Mouse (Mus musculus) stomach, postnatal 0 days (tissue): ENCODE results near the gene Atp6v0e. TPM values are rescaled to one million over a fixed set of nuclear protein-coding genes. Genes with fewer than 3 reads are reported as not detected.
A peak's percentile ranks its signal among the peaks of the same experiment; 100 is the strongest.

Experiments used
- ATAC-seq: fragments of 200-750 bp; cut with Nextera tagmentation; 2 replicates; pipeline ENCODE4 v1.8.0; 2017; ENCODE audit not compliant: low FRiP score, low TSS enrichment
- DNase-seq: peaks from one replicate; pipeline ENCODE4 v3.0.0-alpha.2; 2016; ENCODE audit warnings: low spot score
- H3K27ac ChIP-seq: fragments of 300-500 bp; sonication (generic); replicated peaks from 2 replicates; pipeline ENCODE4 v1.5.1; 2014; ENCODE audit warnings: mild to moderate bottlenecking, control low read depth
- H3K27me3 ChIP-seq: fragments of 300-500 bp; sonication (generic); 2 replicates; pipeline ENCODE4 v1.6.1; 2014; ENCODE audit warnings: low read length; ENCODE audit not compliant: control insufficient read depth, insufficient read depth
- H3K36me3 ChIP-seq: fragments of 300-500 bp; sonication (generic); 2 replicates; pipeline ENCODE4 v1.6.1; 2014; ENCODE audit warnings: low read length, mixed read lengths; ENCODE audit not compliant: control insufficient read depth, insufficient read depth
- H3K4me1 ChIP-seq: fragments of 300-500 bp; sonication (generic); replicated peaks from 2 replicates; pipeline ENCODE4 v1.6.1; 2014; ENCODE audit warnings: antibody characterized with exemption; ENCODE audit not compliant: control insufficient read depth, insufficient read depth
- H3K4me2 ChIP-seq: fragments of 300-500 bp; sonication (generic); replicated peaks from 2 replicates; pipeline ENCODE4 v1.6.1; 2014; ENCODE audit warnings: low read depth, mild to moderate bottlenecking, control low read depth, moderate library complexity
- H3K4me3 ChIP-seq: fragments of 300-500 bp; sonication (generic); 2 replicates; pipeline ENCODE4 v1.5.1; 2014; ENCODE audit warnings: low read depth, low read length, control low read depth
- H3K9ac ChIP-seq: fragments of 300-500 bp; sonication (generic); 2 replicates; pipeline ENCODE4 v1.6.1; 2014; ENCODE audit warnings: mild to moderate bottlenecking, low read length, control low read depth, mixed read lengths
- H3K9me3 ChIP-seq: fragments of 300-500 bp; sonication (generic); 2 replicates; pipeline ENCODE4 v1.6.1; 2016; ENCODE audit warnings: low read length; ENCODE audit not compliant: control insufficient read depth
- CTCF ChIP-seq: IDR thresholded peaks from 2 replicates; pipeline ENCODE4 v1.5.1; 2016; ENCODE audit warnings: antibody characterized with exemption, low read depth, mild to moderate bottlenecking, moderate library complexity
- EP300 ChIP-seq: optimal IDR thresholded peaks from 2 replicates; pipeline ENCODE3; 2016; ENCODE audit warnings: antibody characterized with exemption
- WGBS: fragments of 180-500 bp; shearing (Covaris S2); extraction: QIAGEN DNeasy Blood & Tissue Kit; methylation state at CpG from one replicate; pipeline ENCODE4 v1.1.7; 2014; 5-methylcytosine and 5-hydroxymethylcytosine counted together
- polyA plus RNA-seq: library from polyadenylated mRNA; unstranded; fragments of >200 nt; fragmentation: Nextera tagmentation; extraction: Ambion mirVana; gene quantifications from 2 replicates; pipeline ENCODE4 v1.2.1, GENCODE M21; 2015

Gene Atp6v0e
- polyA plus RNA-seq, 1 experiment from 2014 or later: 334 TPM

DNA sequence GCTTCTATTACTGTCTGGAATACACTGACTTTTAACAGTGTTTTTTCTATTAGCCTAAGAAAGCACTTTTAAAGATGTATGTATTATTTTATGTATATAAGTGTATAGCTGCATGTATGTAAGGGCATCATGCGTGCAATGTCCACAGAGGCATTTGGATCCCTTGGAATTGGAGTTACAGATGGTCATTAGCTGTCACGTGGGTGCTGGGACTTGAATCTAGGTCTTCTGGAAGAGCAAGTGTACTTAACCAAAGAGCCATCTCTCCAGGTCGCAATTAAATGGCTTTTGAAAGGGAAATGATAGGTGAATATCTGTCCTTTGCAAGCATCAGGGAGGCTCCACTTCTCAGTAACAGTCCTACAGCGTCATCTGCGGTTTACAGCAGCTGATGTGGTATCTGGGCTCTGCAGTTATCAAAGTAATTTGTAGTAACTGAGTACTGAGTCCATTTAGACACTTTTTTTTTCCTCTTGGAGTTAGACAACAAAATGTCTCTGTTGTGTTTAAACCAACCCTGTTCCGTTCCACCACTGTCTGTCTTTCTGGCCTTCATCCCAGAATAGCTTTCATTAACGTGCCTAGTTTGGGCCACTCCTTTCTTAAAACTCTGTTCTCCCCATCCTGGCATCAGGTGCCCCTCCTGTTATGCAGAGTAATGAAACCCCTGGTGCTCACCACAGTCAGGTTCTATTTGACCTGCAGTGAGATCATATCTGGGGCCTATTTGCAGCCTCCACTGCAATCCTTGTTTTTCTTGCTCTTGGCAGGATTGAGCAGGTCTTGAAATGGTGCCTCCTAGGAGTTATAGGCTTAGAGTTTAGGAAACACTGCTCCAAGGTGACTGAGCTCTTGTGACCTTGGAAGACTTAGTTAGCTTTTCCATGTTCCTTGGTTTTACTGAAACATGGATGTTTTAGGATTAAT lies 14.9 kb downstream of the Atp6v0e start:
- peak overlapping the region; percentile 24; the same call in 1 of the 2 replicates for H3K27ac ChIP-seq

GRCm38 (mm10) chr17:26681276-26681675 lies 18.2 kb downstream of the Atp6v0e start:
- Histone ChIP-seq H3K4me1 (0 out of 2 replicates have a peak, but pooled peaks cover 2% of the 10 kb centered on the region), H3K27ac (no peak overlapping the region), H3K27me3 (no peaks in the 10 kb centered on the region), H3K9me3 (no peaks in the 10 kb centered on the region), H3K9ac (no peak overlapping the region), H3K4me3 (no peak overlapping the region), H3K36me3 (peaks cover 2% of the 10 kb centered on the region; the same call in 1 of the 2 replicates), H3K4me2 (no peak overlapping the region)
- DNase-seq: no peak
- TF ChIP-seq CTCF (peak; percentile 26; the same call in 1 of the 2 replicates), EP300 (no peak)
- no peak for ATAC-seq
- WGBS: 89% methylated on average over 6 of the region's 6 CpGs

More for the DNA sequence above, 14.9 kb downstream of the Atp6v0e start:
- Histone ChIP-seq H3K4me3 (no peak overlapping the region), H3K36me3 (no peaks in the 10 kb centered on the region; the same call in 1 of the 2 replicates), H3K4me1 (0 out of 2 replicates have a peak, but pooled peaks cover 2% of the 10 kb centered on the region), H3K9me3 (no peaks in the 10 kb centered on the region), H3K9ac (peak overlapping the region; percentile 23; the same call in 1 of the 2 replicates), H3K4me2 (peak overlapping the region; percentile 29), H3K27me3 (no peaks in the 10 kb centered on the region)
- no peak for TF ChIP-seq CTCF
- TF ChIP-seq EP300: no peak
- ATAC-seq (no peak), DNase-seq (no peak)
- WGBS: 62% methylated on average over 7 of the region's 7 CpGs

DNA sequence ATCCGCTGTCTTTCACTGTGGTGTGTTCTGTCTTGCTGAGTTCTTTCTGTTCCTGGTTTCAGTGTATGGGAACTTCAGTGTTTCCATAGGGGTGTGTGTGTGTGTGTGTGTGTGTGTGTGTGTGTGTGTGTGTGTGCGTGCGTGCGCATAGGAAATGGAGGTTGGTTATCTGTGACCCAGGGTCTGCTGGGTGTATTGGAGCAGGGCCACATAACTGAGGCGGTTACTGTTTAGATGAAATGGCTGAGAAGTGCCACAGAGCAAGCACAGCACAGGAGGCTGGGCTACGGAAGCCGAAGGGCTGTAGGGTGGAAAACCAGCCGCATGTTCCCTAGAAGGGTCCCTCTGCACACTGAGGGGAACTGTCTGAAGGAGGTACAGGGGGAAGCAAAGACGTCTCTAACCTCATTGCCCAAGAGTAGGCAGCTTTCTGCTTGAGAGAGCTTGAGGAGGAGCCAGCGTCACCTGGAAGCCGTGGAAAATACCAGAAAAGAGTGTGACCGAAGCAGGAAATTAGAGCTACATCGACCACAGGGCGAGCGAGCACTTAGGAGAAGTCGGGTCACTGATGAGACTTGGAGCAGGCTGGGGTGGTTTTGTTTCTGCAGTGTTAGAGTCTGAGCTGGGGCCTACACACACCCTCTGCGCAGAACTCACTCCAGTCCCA lies 23.4 kb downstream of the Atp6v0e start:
- WGBS: 83% methylated on average over 17 of the region's 17 CpGs
- DNase-seq: no peak
- no peak for ATAC-seq
- Histone ChIP-seq H3K9me3 (no peaks in the 10 kb centered on the region), H3K9ac (no peak overlapping the region), H3K4me3 (no peak overlapping the region), H3K4me1 (no peaks in the 10 kb centered on the region), H3K27me3 (no peaks in the 10 kb centered on the region), H3K4me2 (no peak overlapping the region), H3K36me3 (0 out of 2 replicates have a peak, but pooled peaks cover 2% of the 10 kb centered on the region), H3K27ac (no peak overlapping the region)
- no peak for TF ChIP-seq EP300
- TF ChIP-seq CTCF: no peak

DNA sequence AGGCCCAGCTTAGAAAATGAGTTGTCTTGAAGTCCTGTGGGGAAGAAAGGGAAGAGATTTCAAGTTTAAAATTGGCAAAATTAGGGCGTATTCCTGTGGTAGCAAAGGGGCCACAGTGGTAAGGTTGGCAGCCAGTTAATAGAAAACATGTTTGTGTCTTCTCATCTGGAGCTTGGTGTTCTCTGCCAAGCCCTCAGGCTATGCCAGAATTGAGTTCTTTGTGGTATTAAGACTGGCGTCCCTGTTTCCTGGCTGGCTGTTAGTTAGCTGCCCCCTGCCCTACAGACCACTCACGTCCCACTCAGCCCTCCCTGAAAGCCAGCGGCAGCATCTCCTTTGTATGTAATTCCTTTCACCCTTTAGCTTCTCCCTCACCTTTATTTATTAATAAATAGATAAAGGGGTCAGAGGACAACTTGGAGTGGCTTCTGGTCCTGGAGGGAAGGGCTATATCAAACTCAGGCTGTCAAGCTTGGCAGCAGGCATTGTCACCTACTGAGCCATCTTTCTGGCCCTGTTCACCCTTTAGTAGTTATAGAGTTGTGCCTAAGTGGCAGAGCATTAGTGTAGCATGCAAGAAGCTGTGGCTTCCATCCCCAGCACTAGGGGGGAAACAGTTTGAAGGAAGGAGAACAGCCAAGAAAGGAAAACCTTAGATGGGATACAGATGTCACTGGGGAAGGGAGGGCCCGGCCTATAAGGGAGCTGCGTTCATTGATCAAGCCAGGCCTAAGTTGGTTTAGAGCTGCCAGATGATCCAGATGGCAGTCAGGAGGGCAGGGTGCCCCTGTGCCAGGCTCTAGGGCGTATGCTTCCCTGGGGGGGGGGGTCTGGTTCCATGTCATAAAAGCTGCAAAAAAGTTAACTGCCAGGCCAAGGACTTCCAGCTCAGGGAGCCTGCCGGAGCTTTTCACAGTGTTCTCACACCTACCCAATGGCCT lies 26.0 kb downstream of the Atp6v0e start:
- no peak overlapping the region for H3K4me2 ChIP-seq
- no peaks in the 10 kb centered on the region for H3K27me3 ChIP-seq
- TF ChIP-seq CTCF (no peak), EP300 (no peak)
- H3K9ac ChIP-seq: no peak overlapping the region
- 65% methylated on average over 8 of the region's 8 CpGs for WGBS
- no peak for ATAC-seq
- no peak overlapping the region for H3K4me3 ChIP-seq
- no peak overlapping the region for H3K27ac ChIP-seq
- no peak for DNase-seq
- no peaks in the 10 kb centered on the region for H3K4me1 ChIP-seq
- H3K9me3 ChIP-seq: no peaks in the 10 kb centered on the region
- 0 out of 2 replicates have a peak, but pooled peaks cover 1% of the 10 kb centered on the region for H3K36me3 ChIP-seq

- no peak for ATAC-seq
- Histone ChIP-seq H3K9ac (no peak overlapping the region), H3K36me3 (no peaks in the 10 kb centered on the region), H3K9me3 (no peaks in the 10 kb centered on the region), H3K27ac (no peak overlapping the region), H3K4me2 (no peak overlapping the region), H3K4me3 (no peak overlapping the region), H3K27me3 (no peaks in the 10 kb centered on the region), H3K4me1 (no peaks in the 10 kb centered on the region)
- TF ChIP-seq CTCF (no peak), EP300 (no peak)
- 85% methylated on average over 2 of the region's 2 CpGs for WGBS
- no peak for DNase-seq
Observed at GRCm38 (mm10) chr17:26689810-26690209, 26.8 kb downstream of the Atp6v0e start.
